Mouse (Mus musculus): Measurements from ENCODE around the gene Nisch.

The Nisch gene

DNA sequence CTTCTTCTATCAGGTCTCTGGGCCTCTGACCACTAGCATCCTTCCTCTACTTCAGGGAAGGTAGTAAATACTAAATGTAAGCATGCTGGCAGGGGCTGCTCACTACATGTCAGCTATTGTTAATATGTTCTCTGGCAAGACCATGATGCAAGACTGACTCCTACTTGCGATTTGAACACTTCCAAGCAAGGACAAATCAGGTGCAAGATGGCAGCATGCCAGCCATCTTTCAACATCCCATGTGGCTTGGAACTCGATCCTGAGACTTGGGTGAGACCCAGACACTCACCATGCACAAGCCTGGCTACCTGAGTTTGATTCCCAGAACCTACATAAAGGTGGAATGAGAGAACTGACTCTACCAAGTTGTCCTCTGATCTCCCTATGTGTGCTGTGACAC, 24.8 kb downstream of the Nisch start:
- DNase-seq (ENCODE audit: low spot score in 2 of 2) = no peak

DNA sequence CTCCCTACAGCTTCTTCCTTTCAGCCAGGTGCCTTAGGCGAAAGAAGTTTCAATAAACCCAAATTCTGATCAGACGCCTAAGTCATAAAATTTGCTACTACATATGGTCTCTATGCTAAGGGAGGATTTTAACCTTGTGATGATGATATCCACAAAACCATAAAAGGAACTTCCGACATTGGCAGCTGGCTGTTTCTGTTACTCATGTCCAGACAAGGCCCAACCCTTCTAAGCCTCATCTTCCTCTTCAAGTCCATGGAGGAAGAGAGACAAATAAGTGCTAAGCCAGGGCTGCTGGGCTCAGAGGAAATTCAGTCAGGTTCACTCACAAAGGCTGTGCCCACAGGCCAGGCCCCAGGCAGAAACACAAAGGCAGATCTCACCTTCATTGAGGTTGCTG, 27.4 kb downstream of the Nisch start:
- no peak for DNase-seq (ENCODE audit: low spot score in 2 of 2)

DNA sequence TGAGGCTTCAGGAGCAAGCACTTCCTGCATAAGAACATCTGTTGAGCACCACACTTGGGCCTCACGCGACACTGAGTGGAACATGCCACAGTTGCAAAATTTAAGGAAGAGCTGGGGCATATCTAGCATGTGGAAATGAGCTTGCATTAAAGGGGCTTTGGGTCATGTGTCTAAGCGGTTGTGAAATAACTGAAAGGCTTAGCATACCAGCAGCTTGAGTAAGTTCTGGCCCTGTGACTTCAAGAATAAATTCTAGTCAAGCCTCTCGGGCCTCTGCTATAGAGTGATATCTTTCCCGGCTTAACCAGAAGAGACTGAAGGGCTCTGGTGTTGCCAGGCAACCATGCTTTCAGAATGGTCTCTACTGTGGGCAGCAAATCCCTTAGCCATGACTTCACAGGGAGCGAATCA, 28.0 kb downstream of the Nisch start:
- no peak for DNase-seq (ENCODE audit: low spot score in 2 of 2)

DNA sequence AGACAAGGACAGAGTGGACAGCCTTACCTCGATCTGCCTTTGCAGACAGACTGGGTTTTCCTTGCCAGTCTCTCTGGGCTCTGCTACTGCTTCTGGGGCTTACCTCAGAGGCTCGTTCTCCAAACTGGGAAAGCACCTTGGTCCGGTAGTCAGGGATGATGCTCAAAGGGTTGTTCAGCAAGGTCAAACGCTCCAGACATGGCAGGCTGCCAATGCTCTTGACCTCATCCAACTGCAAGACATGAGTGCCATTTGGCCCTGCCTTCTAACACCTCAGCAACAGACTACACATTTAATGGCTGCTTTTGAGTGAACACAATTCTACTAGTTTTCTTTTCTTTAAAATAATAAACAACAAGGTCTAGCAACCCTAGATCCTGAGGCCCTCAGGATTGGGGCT, 30.1 kb downstream of the Nisch start:
- no peak for DNase-seq (ENCODE audit: low spot score in 2 of 2)

DNA sequence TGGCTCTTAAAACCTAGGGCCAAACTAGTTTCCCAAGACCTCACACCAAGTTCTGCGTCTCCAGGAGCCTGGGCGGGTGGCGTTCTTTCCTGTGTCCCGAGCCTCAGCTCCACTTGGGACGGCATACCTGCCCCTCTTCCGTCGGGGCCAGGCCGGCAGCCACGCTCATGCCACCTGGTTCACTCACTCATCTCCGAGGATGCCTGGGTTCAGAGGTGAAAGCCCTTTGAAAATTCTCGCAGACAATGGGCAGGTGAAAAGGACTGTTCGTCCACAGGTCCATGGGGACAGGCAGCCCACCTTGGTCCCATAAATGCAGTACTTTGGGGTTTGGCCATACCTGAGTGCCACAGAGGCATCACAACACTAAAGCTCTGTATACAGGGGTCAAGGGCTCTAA, 32.6 kb downstream of the Nisch start:
- no peak for DNase-seq (ENCODE audit: low spot score in 2 of 2)

DNA sequence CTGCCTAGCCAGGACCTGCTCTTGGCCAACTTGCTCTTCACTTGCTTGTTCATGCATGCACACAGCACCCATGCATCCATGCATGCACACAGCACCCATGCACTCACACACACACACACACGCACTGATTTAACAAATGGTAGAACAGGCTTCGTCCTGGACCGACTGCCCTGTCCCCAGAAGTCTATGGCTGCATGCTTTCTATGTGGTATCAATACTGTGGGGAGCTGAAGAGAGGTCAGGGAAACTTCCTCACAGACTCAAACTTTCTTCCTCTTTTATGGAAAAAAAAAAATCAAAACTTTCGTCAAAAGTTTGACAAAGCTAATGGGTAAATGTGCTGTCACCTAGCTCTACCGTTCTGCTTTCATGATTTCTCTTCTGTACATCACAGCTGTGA, 33.2 kb downstream of the Nisch start:
- no peak for DNase-seq (ENCODE audit: low spot score in 2 of 2)

DNA sequence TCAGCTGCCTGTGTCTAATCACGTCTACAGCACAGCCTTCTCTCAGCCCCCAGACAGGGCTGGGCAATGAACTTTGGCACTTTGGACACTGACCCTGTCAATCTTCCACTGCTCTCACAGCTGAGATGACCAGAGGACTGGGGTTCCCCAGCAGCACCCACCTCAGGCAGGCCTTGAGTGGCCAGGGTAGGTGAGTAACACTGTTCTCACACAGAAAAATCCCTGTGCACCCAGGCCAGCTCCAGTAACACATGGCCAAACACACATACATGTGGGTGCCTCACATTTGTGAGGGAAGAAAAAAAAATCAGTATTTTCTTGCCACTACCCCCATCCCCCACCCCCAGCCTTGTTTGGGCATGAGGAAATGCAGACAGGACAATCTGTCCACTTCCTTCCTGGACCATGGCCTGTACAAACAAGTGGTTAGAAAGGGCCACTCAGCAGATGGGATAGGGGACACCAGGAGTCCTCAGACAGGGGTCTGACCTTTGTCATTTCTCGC, 33.9 kb downstream of the Nisch start:
- no peak for DNase-seq (ENCODE audit: low spot score in 2 of 2)

DNA sequence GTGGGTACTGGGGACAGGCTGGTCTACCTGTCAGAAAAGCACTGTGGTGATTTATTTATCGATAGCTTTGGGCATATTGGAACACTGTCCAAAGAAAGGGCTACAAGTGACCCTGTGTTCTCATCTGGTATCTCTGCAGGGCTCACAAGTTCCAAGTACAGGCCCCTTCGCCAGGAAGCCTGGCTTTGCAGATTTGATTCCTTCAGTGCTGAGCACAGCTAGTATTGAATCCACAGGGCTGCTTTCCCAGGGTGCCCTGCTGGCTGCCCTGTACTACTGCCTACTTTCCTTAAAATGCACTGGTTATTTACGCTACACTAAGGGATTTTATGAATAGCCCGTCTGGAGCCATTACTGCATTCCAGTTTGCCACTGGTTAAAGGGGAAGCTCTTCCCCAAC, 35.2 kb downstream of the Nisch start:
- no peak for DNase-seq (ENCODE audit: low spot score in 2 of 2)

DNA sequence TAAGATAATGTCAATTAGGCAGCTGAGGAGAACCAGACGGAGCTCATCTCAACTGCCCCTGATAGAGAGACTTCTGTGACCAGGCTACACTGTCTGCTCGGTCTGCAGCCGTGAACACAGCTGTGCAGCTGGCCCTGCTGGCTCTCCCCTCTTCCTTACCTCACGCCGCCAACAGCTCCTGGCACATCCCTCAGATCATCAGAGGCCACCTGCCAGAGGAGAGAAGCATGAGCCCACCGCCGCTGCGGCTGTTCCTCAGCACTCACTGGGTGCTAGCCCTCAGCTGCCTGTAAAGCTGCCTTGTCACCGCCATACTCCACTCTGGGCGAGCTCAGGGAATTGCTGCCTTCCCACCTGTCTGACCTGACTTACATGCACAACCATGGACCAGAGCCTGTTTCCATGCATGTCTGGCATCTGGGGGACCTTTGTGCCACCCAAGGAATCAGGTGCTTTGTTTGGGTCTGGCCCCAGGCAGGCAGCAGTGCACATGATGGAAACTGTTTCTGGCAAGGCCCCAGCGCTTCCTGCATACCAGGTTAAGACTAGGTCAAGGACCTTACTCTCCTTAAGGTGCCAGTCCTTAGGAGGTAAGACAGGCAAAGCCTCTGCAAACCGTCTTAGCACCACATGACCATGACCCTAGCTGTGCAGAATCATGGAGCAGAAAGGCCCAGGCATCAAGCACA, 36.9 kb downstream of the Nisch start:
- DNase-seq (ENCODE audit: low spot score in 2 of 2) = no peak

DNA sequence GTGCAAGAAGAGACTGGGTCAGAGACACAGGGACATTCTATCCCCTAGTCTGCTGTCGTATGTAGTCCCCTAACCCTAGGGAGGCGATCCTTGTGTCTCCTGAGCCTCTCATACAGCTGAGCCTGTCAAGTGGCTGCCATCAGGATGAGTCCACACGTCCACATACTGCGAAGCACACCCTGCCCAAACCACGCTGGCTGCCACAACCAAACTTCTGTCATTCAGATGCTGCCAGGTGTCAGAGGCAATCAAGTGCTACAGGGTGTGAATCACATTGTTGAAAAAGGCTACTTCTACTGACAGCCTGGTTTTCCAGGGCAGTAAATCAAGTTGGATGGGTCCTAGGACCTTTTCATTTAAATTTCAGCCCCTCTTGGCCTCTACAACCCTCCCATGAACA, 39.0 kb downstream of the Nisch start:
- DNase-seq (ENCODE audit: low spot score in 2 of 2) = no peak

DNA sequence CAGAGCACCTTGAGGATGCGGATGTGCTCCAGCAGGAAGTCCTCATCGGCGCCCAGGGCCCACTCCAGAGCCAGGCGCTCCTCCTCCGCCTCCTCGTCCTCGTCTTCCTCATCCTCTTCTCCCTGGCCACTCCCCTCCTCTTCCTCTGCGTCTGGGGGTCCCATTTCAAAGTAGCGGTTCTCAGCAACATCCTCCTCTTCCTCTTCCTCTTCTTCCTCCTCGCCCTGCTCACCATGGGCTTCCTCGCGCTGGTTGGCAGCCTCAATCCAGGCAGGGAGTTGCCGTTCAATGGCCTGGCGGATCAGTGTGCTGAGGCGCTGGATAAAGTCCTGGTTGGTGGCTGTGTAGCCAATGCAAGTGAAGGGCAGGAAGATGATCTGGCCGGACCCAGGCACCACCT, 39.5 kb downstream of the Nisch start:
- DNase-seq (ENCODE audit: low spot score in 2 of 2) = no peak

DNA sequence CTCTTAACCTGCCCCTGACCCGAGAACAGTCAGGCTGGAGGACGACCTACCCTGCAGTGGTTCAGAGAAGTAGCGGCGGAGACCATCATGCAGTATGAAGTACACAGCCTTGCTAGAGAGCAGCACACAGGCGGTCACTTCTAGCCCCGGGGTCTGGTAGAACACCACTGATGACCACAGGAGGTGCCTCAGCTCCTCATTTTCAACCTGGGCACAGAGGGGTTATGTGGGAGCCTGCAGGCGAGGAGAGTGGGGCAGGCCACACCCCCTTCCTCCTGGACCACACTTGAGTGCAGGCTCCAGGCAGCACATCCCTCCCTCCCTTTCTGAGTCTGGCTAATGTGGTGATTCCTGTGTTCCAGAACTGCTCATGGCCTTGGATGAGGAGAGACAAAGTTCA, 43.2 kb downstream of the Nisch start:
- no peak for DNase-seq (ENCODE audit: low spot score in 2 of 2)

DNA sequence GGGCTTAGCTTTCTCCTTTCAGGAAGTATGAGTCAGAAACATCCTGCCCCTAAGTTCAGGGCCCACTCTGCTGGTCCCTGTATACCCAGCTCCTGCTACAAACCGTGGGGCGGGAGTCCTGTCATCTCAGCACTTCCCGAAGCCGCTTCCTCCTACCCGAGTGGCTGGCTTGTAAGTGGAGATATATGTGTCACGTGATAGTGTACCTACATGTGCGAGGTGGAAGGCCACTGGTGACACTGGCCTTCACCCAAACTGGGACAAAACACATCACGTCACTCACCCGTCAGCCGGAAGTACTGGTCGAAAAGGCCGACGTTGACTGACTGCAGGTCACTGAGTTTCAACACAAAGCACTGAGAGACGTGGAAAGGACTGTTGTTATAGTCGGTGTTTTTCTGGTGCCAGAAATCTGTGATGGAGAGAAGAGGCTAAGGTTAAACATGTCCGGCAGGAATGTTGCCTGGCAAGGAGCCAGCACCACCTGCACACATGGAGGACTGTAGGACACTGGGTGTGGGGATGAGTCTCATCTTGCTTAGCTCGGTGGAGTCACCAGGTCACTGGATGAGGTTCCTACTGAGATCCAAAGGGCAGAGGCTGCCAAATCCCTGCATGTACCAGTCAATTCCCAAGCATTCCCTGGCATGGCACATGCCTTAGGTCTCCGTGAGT, 43.8 kb downstream of the Nisch start:
- DNase-seq (ENCODE audit: low spot score in 2 of 2) = no peak

DNA sequence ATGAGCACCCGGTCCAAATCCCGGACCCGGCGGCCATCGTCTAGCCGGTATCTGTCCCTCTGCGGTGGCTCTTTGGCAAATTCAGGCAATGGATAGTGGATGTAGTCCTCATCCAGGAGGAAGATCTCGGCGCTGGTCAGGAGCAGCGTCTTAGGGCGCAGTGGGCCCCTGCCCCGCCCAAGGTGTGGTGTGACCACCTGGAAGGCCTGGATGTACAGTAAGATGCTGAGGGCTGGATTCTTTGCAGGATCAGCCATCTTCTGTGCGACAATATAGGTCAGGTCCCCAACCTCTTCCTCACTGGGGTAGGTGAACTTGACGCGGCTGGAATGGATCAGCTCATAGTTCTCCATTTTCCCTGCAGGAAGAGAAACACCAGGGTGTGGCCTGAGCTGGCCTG, 44.9 kb downstream of the Nisch start:
- no peak for DNase-seq (ENCODE audit: low spot score in 2 of 2)

DNA sequence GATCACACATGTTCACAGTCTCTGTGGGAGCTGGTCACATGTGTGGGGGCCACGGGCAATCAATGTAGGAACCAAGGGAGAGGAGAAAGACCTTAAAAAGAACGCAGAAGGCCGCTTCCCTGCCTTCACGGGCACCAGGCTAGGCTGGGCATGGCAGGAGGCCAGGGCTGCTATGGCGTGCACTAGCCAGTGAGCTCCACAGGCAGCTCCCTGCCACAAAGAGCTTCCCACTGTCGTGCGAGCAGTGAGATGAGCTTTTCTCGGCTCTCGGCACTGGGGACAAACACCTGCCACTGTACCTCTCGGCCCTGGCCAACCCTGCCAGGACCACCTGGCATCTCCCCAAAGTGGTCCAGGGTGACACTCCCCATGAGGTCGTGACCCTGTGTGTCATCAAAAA, 45.4 kb downstream of the Nisch start:
- no peak for DNase-seq (ENCODE audit: low spot score in 2 of 2)

DNA sequence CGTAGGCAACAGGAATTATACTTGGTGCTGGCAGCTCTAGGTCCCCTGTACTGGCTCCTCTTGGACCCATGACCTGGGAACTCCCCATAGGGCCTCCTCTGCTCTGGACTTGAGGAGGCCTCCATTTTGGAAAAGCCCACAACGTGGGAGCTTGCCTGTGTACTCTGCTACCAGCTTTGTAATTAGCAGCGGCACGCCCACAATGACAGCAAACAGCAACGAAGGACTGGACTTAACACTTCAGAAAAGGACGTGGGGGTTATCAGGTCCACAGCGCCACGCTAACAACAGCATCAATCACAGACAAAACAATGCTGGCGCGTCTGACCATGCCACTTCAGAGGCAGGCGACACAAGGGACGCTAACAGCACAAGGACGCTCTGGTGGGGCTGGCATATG, 45.8 kb downstream of the Nisch start:
- no peak for DNase-seq (ENCODE audit: low spot score in 2 of 2)

DNA sequence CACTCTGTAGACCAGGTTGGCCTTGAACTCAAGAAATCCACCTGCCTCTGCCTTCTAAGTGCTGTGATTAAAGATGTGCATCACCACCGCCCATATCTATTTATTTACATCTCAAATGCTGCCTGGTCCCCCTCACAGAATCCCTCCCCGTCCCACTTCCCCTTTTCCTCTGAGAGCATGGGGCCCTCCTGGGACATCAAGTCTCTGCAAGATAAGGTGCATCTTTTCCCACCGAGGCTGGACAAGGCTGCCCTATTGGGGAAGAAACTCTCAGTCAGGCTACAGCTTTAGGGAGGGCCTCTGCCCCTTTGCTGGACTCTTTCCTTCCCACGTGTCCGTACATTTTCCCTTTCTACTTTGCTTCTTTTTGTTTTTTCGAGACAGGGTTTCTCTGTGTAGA, 47.2 kb downstream of the Nisch start:
- no peak for DNase-seq (ENCODE audit: low spot score in 2 of 2)

DNA sequence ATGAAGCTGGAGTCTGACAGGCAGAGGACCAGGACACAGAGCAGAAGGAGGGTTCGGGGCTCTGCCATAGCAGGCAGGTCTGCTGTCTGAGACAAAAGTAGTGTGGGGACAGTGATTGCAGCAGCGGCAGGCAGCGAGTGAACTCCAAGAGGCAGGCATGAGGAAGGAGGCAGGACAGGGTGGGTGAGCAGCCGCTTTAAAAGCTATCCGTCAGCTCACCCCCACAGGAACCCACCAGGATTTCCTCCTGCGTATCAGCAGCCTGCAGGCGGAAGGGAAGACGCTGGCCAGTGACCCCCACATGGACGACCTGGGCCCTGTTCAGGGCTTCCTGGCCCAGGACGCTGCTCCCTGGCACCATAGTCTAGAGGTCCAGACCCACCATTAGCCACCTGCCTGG, 48.3 kb downstream of the Nisch start, which contains the start of gene Stab1:
Gene Stab1, minus strand, starts transcription at position 217 of the 400 bp plus-strand sequence.
- no peak for DNase-seq (ENCODE audit: low spot score in 2 of 2)

DNA sequence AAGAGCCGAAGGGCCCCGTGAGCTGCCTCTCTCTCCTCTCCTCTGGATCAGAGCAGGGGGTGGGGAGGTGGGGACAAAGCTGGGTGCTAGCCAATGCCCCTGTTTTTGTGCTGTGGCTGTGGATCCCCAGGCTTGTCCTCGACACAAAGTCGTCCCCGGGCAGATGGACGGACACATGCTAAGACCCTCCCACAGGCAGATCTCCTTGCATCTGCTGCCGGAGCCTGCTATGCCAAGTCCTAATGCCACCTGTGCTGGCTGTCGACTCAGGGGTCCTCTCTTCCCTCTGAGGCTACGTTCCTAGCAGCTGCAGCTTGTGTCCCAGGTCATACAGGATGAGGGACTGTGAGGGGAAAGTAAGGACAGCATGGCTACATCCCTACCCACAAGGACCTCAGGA, 49.9 kb downstream of the Nisch start:
- no peak for DNase-seq (ENCODE audit: low spot score in 2 of 2)

DNA sequence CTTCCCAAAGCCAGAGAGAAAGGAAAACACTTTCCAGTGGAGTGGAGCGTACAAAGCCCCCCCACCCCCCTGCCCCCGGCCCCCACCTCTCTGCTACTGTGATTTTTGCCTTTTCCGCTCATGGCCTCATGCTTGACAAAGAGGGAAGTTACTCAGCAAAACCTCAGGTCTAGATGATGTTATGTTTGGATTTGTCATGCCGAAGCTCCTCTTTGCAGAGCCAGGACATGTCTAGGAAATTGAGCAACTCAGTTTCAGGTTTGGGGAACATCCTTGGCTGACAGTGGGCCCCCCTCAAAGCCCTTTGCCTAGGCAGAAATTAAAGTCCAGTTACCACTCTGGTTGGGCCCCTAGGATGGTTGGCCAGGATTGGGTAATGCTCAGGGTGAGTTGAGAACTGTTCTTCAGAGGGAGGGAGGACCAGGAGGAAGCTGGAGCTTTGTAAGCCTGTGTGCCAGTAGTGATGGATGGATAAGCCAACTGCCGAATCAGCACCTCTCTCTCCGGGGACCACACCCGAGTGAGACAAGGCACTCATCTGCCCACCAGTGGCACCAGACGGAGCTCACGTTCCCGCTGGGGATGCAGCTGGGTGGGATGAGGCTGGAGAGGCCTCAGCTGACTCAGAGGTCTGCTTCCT, 50.6 kb downstream of the Nisch start:
- peak in 1 of 2 experiments; percentile 43 for DNase-seq (ENCODE audit: low spot score in 2 of 2)

DNA sequence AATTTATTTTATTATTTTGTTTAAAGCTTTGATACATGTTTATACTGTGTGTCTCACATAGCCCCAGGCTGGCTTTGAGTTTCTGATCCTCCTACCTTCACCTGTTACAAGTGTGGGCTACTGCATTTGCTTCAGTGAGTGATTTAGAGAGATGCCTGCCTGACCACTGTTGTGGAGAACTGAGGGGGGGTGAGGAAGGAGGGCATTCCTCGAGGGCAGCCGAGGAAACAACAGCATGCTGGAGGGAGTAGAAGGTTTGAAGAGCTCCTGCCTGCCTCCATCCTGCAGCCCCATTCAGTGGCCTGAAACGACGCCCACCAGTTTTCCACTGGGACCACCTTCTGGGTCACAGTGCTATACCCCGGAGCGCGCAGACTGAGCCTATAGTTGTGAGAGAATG, 51.3 kb downstream of the Nisch start:
- no peak for DNase-seq (ENCODE audit: low spot score in 2 of 2)

DNA sequence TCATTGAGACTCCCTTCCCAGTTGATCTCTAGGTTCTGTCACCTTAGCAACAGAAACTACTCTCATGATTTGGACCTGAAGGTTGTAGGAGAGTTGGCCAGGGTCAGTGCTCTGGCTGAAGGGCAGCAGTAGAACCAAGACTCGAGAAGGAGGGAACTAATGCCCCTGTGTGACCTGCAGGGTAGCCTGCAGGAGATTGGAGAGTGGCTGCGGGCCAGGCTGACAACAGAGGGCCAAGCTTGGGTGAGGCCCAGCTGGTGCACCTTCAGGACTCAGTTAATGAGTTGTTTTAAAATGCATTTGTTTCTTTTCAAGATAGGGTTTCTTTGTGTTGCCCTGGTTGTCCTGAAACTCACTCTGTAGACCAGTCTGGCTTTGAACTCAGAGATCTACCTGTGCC, 51.7 kb downstream of the Nisch start:
- DNase-seq (ENCODE audit: low spot score in 2 of 2) = no peak

DNA sequence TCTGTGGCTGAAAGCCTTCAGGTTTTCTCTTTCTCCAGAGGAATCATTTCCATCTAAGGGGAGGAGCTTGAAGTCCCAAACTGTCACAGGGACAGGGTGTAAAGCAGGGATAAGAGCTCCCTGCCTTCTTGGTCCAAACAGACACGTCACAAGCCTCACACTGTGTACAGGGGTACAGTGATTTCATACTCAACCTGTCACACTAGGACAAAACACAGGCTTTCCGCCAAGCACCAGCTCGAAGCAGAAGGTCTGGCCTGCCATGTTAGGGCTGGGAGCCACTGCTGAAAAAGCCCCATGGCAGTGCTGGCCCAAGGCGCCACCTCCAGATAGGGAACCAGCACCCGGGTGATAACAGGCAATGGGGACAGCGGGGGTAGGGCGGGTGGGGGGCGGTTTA, 52.7 kb downstream of the Nisch start:
- no peak for DNase-seq (ENCODE audit: low spot score in 2 of 2)

All from right cerebral cortex, adult 2 months (tissue).